Mouse (Mus musculus): ENCODE results near the gene Mtch2. TPM values are rescaled to one million over a fixed set of nuclear protein-coding genes. Genes with fewer than 3 reads are reported as not detected.
A peak's percentile ranks its signal among the peaks of the same experiment; 100 is the strongest.
"Not testable (repeated sequence)": the region's sequence is repeated elsewhere in the genome, so short reads cannot be mapped to it uniquely, and the experiment has no call there.

Gene Mtch2
- polyA plus RNA-seq, 1 experiment from 2014 or later: 256 TPM

GRCm38 (mm10) chr2:90824528-90824927 lies 22.4 kb upstream of the Mtch2 start:
- not testable (repeated sequence) for H3K36me3 ChIP-seq (ENCODE audit: control insufficient read depth, insufficient read depth, low read length); H3K4me2 ChIP-seq (ENCODE audit: low read length); H3K27ac ChIP-seq (ENCODE audit: low read depth, low read length); H3K4me3 ChIP-seq (ENCODE audit: low read length); H3K27me3 ChIP-seq (replicated peaks; ENCODE audit: control insufficient read depth, insufficient read depth, low read length); ATAC-seq; H3K9ac ChIP-seq (ENCODE audit: low read depth, low read length); H3K9me3 ChIP-seq (ENCODE audit: control insufficient read depth, low read length); H3K4me1 ChIP-seq (ENCODE audit: control insufficient read depth, insufficient read depth, low read depth, low read length)
- 83% methylated on average over 10 of the region's 10 CpGs for WGBS

- Histone ChIP-seq H3K9ac (ENCODE audit: low read depth, low read length) (no peak overlapping the region), H3K27ac (ENCODE audit: low read depth, low read length) (no peak overlapping the region), H3K9me3 (ENCODE audit: control insufficient read depth, low read length) (no peaks in the 10 kb centered on the region), H3K36me3 (ENCODE audit: control insufficient read depth, insufficient read depth, low read length) (no peaks in the 10 kb centered on the region), H3K4me3 (ENCODE audit: low read length) (no peak overlapping the region), H3K27me3 (replicated peaks; ENCODE audit: control insufficient read depth, insufficient read depth, low read length) (no peaks in the 10 kb centered on the region), H3K4me2 (ENCODE audit: low read length) (no peak overlapping the region), H3K4me1 (ENCODE audit: control insufficient read depth, insufficient read depth, low read depth, low read length) (no peaks in the 10 kb centered on the region)
- ATAC-seq: no peak
- 86% methylated on average over 11 of the region's 11 CpGs for WGBS
Observed at GRCm38 (mm10) chr2:90825515-90826172, 21.3 kb upstream of the Mtch2 start.

DNA sequence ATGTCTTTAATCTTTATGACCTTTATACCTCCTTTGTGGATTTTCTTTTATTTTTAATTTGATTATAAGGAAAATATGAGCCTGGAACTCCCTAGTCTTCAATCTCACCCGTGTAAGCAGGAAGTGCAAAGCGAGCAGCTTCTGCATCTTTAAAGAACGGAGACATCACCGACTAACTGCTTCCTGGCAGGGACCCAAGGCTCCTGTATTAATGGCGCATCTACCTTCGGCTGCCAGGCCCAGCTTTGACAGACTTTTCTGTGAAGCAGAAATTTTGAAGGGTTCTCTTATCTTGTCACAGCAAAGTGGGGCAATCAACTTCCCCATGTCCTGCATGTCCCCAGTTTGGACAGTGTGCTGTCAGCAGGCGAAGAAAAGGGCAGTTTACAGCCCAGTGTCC lies 18.2 kb upstream of the Mtch2 start:
- ATAC-seq: no peak
- Histone ChIP-seq H3K4me1 (ENCODE audit: control insufficient read depth, insufficient read depth, low read depth, low read length) (no peaks in the 10 kb centered on the region), H3K36me3 (ENCODE audit: control insufficient read depth, insufficient read depth, low read length) (no peaks in the 10 kb centered on the region), H3K9me3 (ENCODE audit: control insufficient read depth, low read length) (no peaks in the 10 kb centered on the region), H3K9ac (ENCODE audit: low read depth, low read length) (no peak overlapping the region), H3K27ac (ENCODE audit: low read depth, low read length) (no peak overlapping the region), H3K4me3 (ENCODE audit: low read length) (no peak overlapping the region), H3K27me3 (replicated peaks; ENCODE audit: control insufficient read depth, insufficient read depth, low read length) (no peaks in the 10 kb centered on the region), H3K4me2 (ENCODE audit: low read length) (no peak overlapping the region)
- 68% methylated on average over 7 of the region's 7 CpGs for WGBS

GRCm38 (mm10) chr2:90833502-90833901 lies 13.5 kb upstream of the Mtch2 start:
- ATAC-seq: no peak
- no peak overlapping the region for H3K9ac ChIP-seq (ENCODE audit: low read depth, low read length)
- 82% methylated on average over 5 of the region's 5 CpGs for WGBS

GRCm38 (mm10) chr2:90838621-90839020 lies 8.3 kb upstream of the Mtch2 start:
- Histone ChIP-seq H3K9ac (ENCODE audit: low read depth, low read length) (no peak overlapping the region), H3K4me1 (ENCODE audit: control insufficient read depth, insufficient read depth, low read depth, low read length) (no peaks in the 10 kb centered on the region), H3K36me3 (ENCODE audit: control insufficient read depth, insufficient read depth, low read length) (no peaks in the 10 kb centered on the region), H3K9me3 (ENCODE audit: control insufficient read depth, low read length) (no peaks in the 10 kb centered on the region), H3K4me3 (ENCODE audit: low read length) (no peak overlapping the region), H3K4me2 (ENCODE audit: low read length) (no peak overlapping the region), H3K27me3 (replicated peaks; ENCODE audit: control insufficient read depth, insufficient read depth, low read length) (no peaks in the 10 kb centered on the region), H3K27ac (ENCODE audit: low read depth, low read length) (no peak overlapping the region)
- ATAC-seq: no peak
- 94% methylated on average over 2 of the region's 2 CpGs for WGBS

More at GRCm38 (mm10) chr2:90833502-90833901, 13.5 kb upstream of the Mtch2 start:
- Histone ChIP-seq H3K36me3 (ENCODE audit: control insufficient read depth, insufficient read depth, low read length) (no peaks in the 10 kb centered on the region), H3K27ac (ENCODE audit: low read depth, low read length) (no peak overlapping the region), H3K4me1 (ENCODE audit: control insufficient read depth, insufficient read depth, low read depth, low read length) (no peaks in the 10 kb centered on the region), H3K4me3 (ENCODE audit: low read length) (no peak overlapping the region), H3K9me3 (ENCODE audit: control insufficient read depth, low read length) (no peaks in the 10 kb centered on the region), H3K27me3 (replicated peaks; ENCODE audit: control insufficient read depth, insufficient read depth, low read length) (no peaks in the 10 kb centered on the region), H3K4me2 (ENCODE audit: low read length) (no peak overlapping the region)

DNA sequence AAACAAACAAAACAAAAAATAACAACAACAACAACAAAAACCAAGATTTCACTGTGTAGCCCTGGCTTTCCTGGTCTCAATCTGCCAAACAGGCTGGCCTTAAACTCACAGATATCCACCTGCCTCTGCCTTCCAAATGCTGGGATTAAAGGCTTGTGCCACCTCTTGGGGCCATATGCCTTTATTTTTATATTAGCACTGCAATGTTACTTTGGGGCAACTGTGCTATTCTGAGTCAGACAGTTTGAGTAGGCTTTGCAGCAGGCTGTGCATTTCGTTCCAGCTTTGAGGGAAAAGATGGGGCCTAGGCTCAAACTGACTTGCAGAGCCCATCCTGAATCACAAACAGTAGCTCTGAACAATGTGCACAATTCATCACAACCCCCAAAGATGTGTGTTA lies 3.3 kb upstream of the Mtch2 start:
- Histone ChIP-seq H3K4me3 (ENCODE audit: low read length) (no peak overlapping the region), H3K9me3 (ENCODE audit: control insufficient read depth, low read length) (no peaks in the 10 kb centered on the region), H3K27me3 (replicated peaks; ENCODE audit: control insufficient read depth, insufficient read depth, low read length) (no peaks in the 10 kb centered on the region), H3K9ac (ENCODE audit: low read depth, low read length) (no peak overlapping the region), H3K27ac (ENCODE audit: low read depth, low read length) (no peak overlapping the region), H3K4me1 (ENCODE audit: control insufficient read depth, insufficient read depth, low read depth, low read length) (peaks cover 10% of the 10 kb centered on the region), H3K36me3 (ENCODE audit: control insufficient read depth, insufficient read depth, low read length) (no peaks in the 10 kb centered on the region), H3K4me2 (ENCODE audit: low read length) (no peak overlapping the region)
- ATAC-seq: no peak
- WGBS: 66% methylated on average over 1 of the region's 1 CpGs

DNA sequence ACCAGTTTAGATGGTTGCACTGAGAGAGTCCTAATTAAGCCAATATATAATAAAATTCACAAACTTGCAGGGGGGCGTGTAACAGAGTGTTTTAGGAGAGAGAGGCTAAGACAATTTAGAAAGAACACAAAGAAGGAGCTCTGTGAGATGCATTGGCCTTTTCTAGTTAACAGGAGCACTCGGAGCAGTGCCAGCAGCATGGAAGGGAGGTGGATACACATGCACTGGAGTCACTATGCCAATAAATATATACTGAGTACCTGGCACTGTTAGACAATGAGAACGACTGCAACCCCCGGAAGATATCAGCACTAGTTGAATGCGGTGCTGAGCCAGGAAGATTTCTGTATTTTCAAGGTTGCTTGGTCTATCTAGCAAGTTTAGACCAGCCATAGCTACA lies 2.7 kb upstream of the Mtch2 start:
- H3K27me3 ChIP-seq (replicated peaks; ENCODE audit: control insufficient read depth, insufficient read depth, low read length): no peaks in the 10 kb centered on the region
- no peaks in the 10 kb centered on the region for H3K9me3 ChIP-seq (ENCODE audit: control insufficient read depth, low read length)
- peaks cover 13% of the 10 kb centered on the region for H3K4me1 ChIP-seq (ENCODE audit: control insufficient read depth, insufficient read depth, low read depth, low read length)
- H3K4me2 ChIP-seq (ENCODE audit: low read length): no peak overlapping the region
- H3K4me3 ChIP-seq (ENCODE audit: low read length): no peak overlapping the region
- no peak overlapping the region for H3K9ac ChIP-seq (ENCODE audit: low read depth, low read length)
- 87% methylated on average over 5 of the region's 5 CpGs for WGBS
- H3K36me3 ChIP-seq (ENCODE audit: control insufficient read depth, insufficient read depth, low read length): no peaks in the 10 kb centered on the region
- ATAC-seq: no peak
- no peak overlapping the region for H3K27ac ChIP-seq (ENCODE audit: low read depth, low read length)

DNA sequence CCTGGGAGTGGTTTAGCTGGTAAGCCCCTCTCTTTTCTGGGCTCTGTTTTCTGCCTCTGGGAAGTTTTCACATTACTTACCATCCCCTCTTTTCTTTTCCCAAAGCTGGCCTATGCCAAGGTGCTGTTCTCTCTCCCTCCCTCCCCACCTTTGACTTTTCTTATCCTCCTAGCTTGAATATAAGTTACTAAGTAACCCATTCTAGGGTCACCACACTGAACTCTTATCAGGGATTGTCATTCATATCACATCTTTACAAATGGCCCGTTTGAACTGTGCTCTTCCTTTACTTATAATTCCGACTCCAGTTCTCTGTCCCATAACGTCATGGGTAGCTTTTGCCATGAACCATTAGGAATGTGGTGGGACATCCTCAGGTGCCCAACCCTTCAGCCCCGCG lies 1.7 kb upstream of the Mtch2 start:
- Histone ChIP-seq H3K9me3 (ENCODE audit: control insufficient read depth, low read length) (no peaks in the 10 kb centered on the region), H3K9ac (ENCODE audit: low read depth, low read length) (no peak overlapping the region), H3K4me1 (ENCODE audit: control insufficient read depth, insufficient read depth, low read depth, low read length) (peaks cover 17% of the 10 kb centered on the region), H3K27ac (ENCODE audit: low read depth, low read length) (no peak overlapping the region), H3K36me3 (ENCODE audit: control insufficient read depth, insufficient read depth, low read length) (no peaks in the 10 kb centered on the region), H3K27me3 (replicated peaks; ENCODE audit: control insufficient read depth, insufficient read depth, low read length) (no peaks in the 10 kb centered on the region), H3K4me3 (ENCODE audit: low read length) (no peak overlapping the region), H3K4me2 (ENCODE audit: low read length) (no peak overlapping the region)
- 88% methylated on average over 5 of the region's 5 CpGs for WGBS
- ATAC-seq: no peak

- H3K9ac ChIP-seq (ENCODE audit: low read depth, low read length): peak overlapping the region; percentile 72
- H3K4me3 ChIP-seq (ENCODE audit: low read length): peak overlapping the region; percentile 94
- H3K36me3 ChIP-seq (ENCODE audit: control insufficient read depth, insufficient read depth, low read length): peaks cover 7% of the 10 kb centered on the region; the same call in 1 of the 2 replicates
- peak overlapping the region; percentile 88 for H3K27ac ChIP-seq (ENCODE audit: low read depth, low read length)
- peaks cover 19% of the 10 kb centered on the region for H3K4me1 ChIP-seq (ENCODE audit: control insufficient read depth, insufficient read depth, low read depth, low read length)
- no peaks in the 10 kb centered on the region for H3K9me3 ChIP-seq (ENCODE audit: control insufficient read depth, low read length)
- no peaks in the 10 kb centered on the region for H3K27me3 ChIP-seq (replicated peaks; ENCODE audit: control insufficient read depth, insufficient read depth, low read length)
- WGBS: 46% methylated on average over 6 of the region's 6 CpGs
- ATAC-seq: no peak
- peak overlapping the region; percentile 78 for H3K4me2 ChIP-seq (ENCODE audit: low read length)
Observed at GRCm38 (mm10) chr2:90846171-90846570, 784 bp upstream of the Mtch2 start.

DNA sequence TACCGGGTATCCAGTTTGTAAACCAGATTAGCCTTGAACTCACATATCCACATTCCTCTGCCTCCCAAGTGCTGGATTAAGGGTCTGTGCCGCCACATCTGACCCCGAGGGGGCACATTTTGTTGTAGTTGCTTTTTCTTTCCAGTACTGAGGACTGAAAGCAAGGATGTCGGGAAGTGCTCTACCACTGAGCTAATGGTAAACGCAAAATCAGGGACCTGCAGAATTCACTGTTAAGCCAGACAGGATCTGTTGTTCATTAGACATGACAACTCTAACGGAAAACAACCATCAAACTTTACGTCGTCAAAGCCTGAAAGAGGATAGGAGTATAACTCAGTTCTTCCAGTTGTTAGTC lies 379 bp upstream of the Mtch2 start:
- Histone ChIP-seq H3K9ac (ENCODE audit: low read depth, low read length) (peak overlapping the region; percentile 72), H3K27ac (ENCODE audit: low read depth, low read length) (peak overlapping the region; percentile 88), H3K27me3 (replicated peaks; ENCODE audit: control insufficient read depth, insufficient read depth, low read length) (no peaks in the 10 kb centered on the region), H3K4me1 (ENCODE audit: control insufficient read depth, insufficient read depth, low read depth, low read length) (peaks cover 19% of the 10 kb centered on the region), H3K36me3 (ENCODE audit: control insufficient read depth, insufficient read depth, low read length) (peaks cover 11% of the 10 kb centered on the region), H3K9me3 (ENCODE audit: control insufficient read depth, low read length) (no peaks in the 10 kb centered on the region), H3K4me2 (ENCODE audit: low read length) (peak overlapping the region; percentile 78), H3K4me3 (ENCODE audit: low read length) (peak overlapping the region; percentile 94)
- 3% methylated on average over 8 of the region's 8 CpGs for WGBS
- ATAC-seq: peak; percentile 74
